Mouse (Mus musculus) frontal cortex, adult 2 months (tissue): ENCODE measurements around the gene Runx1. TPM values are rescaled to one million over a fixed set of nuclear protein-coding genes. Genes with fewer than 3 reads are reported as not detected.

Source experiments
- DNase-seq, 2 experiments: peaks; one replicate each; pipeline ENCODE4 v3.0.0; 2022; ENCODE audit warnings: low spot score in 1 of 2; ENCODE audit errors: extremely low spot score in 1 of 2
- polyA plus RNA-seq: library from polyadenylated mRNA; depleted of rRNA; stranded (reverse); fragments of >200 nt; gene quantifications from 2 replicates; pipeline ENCODE4 v1.2.3, GENCODE M21; 2012

Runx1 gene
- polyA plus RNA-seq, 1 experiment, result 0.80 TPM

- no peak for DNase-seq
These were observed 238.1 kb downstream of the Runx1 start for GRCm38 (mm10) chr16:92587836-92588235.

GRCm38 (mm10) chr16:92581767-92582166 lies 244.2 kb downstream of the Runx1 start:
- no peak for DNase-seq

DNA sequence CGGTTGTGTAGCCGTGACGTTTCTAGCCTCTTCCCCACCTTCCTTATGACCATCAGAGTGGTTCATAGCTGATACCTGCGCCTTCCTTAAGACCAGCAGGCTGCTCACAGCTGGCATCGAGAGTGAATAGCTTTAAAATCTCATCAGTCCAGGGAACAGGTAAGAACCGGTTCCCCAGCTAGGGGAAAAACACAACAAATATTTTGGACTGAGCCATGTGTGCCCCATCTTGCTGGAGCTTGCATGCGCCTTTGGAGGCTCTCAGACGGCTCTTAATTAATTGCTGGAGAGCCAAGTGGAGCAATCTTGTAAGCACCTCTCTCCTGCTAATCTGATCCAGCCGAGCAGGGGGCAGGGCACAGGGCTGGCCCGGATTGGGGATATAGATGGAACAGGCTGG lies 245.0 kb downstream of the Runx1 start:
- DNase-seq, result no peak

- no peak for DNase-seq
These were observed 246.9 kb downstream of the Runx1 start for GRCm38 (mm10) chr16:92578915-92579653.

DNA sequence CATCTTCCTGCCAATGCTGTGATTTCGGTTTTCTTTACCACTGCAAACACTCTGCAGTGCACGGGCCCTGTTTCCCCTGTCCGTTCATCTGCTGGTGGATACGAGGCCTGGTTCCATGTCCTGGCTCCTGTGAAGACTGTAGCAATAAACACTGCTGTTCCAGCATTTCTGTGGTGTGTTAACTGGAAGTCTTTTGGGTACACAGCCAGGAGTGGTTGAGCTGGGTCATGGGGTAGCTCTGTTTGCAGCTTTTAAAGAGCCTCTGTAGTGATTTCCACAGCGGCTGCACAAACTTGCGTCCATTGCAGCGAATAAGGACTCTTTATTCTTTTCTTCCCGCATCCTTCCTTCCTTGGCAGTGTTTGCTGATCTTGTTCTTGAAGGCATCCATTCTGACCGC lies 248.6 kb downstream of the Runx1 start:
- DNase-seq, result no peak

DNA sequence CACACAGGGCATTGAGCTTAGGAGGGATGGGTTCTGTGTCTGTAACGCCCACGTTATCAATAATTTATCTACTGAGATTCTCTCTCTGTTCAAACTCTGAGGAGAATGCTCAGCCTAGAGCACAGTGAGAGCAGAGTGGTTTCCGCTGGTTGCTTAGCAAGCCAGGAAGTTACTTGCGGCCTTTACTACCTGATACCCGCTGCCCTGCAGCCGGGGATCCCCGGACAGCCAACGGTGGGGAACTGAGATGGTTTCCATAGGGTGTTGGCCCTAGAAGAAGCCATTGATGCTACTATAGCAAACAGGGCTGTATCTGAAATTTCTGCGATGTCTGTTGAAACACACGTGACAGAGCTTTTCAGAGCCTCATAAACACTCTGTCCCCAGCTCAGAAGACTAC lies 250.2 kb downstream of the Runx1 start:
- DNase-seq, result no peak

DNA sequence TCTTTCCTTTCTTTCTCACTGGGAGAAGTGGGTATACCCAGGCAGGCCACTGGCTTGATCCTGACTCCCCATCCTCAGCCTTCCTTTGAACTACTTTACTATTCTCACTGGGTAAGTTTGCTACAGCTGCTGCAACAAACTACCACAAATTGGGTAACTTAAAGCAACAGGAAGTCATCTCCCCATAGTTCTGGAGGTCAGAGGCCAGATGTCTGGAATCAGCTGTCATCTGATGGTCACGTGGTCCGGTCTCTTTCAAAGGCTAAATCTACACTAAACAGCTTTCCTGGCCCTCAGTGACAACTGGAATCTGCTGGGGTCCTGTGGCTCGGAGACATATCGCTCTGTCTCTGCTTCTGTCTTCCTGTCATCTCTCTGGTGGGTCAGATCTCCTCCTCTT lies 252.8 kb downstream of the Runx1 start:
- DNase-seq, result no peak

DNA sequence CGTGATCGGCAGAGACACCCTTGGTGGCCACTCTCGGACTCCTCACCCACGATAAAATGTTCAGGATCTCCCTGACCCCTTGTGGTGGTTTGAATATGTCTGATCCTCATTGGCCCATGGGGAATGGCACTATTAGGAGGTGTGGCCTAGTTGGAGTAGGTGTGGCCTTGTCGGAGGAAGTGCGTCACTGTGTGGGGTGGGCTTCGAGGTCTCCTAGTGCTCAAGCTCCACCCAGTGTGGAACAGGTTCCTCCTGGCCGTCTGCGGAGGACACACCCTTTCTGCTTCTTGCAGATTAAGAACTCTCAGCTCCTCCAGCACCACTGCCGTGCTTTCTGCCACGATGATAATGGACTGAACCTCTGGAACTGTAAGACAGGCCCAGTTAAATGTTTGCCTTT lies 254.7 kb downstream of the Runx1 start:
- no peak for DNase-seq

- no peak for DNase-seq
These were observed 259.8 kb downstream of the Runx1 start for GRCm38 (mm10) chr16:92566146-92566545.

DNA sequence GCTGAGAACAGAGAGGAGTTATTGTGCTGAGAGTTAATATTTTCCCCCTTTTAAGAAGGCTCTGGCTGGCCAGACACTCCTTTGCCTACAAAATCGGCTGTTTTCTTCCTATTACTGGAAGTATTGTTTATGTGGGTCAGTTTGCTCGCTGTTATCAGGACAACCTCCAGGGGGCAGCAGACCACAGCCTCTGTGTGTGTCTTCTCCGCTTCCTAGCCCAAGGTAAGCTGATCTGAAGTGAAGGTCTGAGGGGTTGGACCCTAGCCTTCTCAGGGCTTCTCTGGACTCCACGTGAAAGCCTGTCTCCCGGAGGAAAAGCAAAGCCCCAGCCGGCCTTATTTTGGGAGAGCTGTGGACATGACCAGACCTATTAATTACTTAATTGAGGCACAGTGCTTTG lies 260.2 kb downstream of the Runx1 start:
- DNase-seq, result peak; percentile 73 to 95

DNA sequence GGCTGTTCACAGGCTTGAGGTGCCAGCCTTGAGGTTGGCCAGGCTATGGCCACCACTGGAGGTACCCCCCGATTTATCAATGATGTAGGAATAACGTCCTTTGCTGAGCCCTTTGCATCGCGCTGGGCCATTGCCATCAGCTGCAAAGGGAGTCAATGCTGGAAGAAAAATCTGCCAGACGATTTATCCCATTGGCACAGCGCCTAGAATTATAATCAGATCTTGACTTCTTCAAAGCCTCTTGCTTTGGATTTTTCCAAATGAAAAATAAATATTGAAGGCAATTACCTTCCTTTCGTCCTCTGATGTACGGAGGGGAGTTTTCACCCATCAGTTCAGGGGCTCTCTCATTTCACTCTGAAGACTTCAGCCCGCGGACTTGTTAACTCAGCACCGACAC lies 260.7 kb downstream of the Runx1 start:
- DNase-seq, result peak in 1 of 2 experiments; percentile 47

DNA sequence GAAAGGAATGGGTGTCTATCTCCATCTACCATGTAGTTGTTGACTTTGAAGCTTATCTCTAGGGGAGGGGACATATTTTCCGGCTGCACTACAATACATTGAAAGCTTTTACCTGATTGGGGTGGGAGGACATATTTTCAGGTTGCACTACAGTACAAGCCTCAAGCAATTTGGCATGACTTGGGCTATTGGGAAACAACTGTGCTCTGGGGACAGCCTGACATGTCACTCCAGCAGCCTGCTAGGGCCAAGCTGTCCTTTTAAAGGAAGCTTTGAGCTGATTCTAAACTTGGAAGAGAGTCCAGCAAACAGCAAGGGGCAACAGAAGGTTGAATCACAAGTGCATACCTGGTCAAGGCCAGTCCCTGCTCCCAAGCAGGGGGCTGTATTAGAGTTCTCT lies 270.9 kb downstream of the Runx1 start:
- DNase-seq, result no peak

DNA sequence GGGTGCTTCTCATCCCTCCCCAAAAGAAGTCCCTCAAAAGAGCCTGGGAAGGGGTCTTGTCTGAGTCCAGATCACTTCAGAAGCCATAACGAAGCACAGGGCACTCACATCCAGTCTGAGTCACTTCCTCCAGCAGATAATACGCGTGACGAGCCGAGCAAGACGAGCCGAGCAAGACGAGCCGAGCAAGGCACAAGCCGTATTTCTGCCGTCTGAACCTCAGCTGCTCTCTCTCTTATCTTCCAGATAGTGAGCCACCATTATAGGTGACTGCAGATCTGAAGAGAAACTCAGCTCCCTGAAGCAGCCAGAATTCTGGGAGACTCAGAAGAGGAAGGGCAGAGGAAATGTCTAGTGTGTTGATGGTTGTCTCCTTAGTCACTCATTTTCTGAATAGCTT lies 273.1 kb downstream of the Runx1 start:
- no peak for DNase-seq

DNA sequence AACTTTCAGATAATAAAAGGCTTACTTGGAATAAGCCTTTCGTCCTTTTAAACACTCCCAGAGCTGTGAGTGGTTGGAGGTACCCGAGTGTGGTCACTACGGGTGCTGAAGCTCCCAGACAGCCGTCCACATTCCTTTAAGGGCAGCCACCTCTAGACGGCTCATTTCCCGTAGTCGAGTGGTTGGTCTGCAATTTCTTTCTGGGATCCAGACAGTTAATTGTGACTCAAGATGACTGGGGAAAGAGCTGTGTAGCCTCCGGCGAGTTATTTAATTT lies 273.9 kb downstream of the Runx1 start:
- DNase-seq, result no peak
